Mouse (Mus musculus) spleen, adult 2 months (tissue): ENCODE measurements around the gene Rpl38.

ENCODE experiments used
- CTCF ChIP-seq: fragments of 200-500 bp; IDR thresholded peaks from 2 replicates; pipeline ENCODE4 v1.5.1; 2011; ENCODE audit warnings: mild to moderate bottlenecking, inconsistent platforms; ENCODE audit not compliant: insufficient read depth, insufficient read length, insufficient replicate concordance; ENCODE audit errors: extremely low read depth
- POLR2A ChIP-seq: fragments of 200-500 bp; IDR thresholded peaks from 2 replicates; pipeline ENCODE4 v1.6.1; 2011; ENCODE audit warnings: low read depth, low read length, inconsistent platforms

DNA sequence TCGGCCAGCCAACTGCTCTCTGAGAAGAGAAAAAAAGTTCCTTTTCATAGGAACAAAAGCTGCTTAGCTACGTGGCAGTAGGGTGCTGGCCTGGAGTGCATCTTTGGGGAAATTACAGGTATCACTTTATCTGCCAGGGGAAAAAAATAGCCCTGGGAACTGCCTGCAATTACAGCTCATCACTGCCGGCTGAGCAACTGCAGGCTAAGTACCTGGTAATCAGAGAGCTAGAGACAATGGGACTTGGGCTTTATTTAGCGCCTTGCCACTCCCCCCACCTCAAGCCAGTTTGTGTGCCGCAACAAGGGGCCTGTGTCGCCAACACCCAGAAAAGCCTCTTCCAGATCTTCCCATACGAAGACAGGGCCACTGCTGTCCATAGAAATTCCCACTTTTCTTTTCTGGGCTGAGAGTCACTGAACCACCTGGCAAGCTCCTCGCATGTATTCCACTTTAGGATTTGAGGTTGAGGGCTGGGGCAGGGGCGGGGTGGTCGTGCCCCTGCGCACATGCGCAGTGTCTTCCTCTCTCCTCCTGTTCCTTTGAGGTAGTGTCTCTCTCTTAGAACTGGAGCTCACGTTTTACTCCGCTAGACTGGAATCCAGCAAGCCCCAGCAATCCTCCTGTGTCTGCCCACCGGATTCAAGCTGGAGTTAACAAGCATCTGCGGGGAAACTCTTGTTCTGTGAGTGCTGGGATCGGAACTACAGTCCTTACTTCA, 49.5 kb upstream of the Rpl38 start:
- no peak for TF ChIP-seq POLR2A
- no peak for TF ChIP-seq CTCF
